Mouse (Mus musculus) adipose tissue, adult 10 weeks (tissue): ENCODE data around the gene Mcm8. TPM values are rescaled to one million over a fixed set of nuclear protein-coding genes. Genes with fewer than 3 reads are reported as not detected.

Experiments used
- polyA plus RNA-seq: library from polyadenylated mRNA; stranded (reverse); fragments of 350-450 nt; fragmentation: Illumina TruSeq; extraction: RNeasy Lipid Tissue Mini Kit (QIAGEN cat#74804); gene quantifications from one replicate; pipeline ENCODE4 v1.2.3, GENCODE M21; 2014; ENCODE audit warnings: low read depth, low replicate concordance

Mcm8 gene
- polyA plus RNA-seq: 3.2 TPM

DNA sequence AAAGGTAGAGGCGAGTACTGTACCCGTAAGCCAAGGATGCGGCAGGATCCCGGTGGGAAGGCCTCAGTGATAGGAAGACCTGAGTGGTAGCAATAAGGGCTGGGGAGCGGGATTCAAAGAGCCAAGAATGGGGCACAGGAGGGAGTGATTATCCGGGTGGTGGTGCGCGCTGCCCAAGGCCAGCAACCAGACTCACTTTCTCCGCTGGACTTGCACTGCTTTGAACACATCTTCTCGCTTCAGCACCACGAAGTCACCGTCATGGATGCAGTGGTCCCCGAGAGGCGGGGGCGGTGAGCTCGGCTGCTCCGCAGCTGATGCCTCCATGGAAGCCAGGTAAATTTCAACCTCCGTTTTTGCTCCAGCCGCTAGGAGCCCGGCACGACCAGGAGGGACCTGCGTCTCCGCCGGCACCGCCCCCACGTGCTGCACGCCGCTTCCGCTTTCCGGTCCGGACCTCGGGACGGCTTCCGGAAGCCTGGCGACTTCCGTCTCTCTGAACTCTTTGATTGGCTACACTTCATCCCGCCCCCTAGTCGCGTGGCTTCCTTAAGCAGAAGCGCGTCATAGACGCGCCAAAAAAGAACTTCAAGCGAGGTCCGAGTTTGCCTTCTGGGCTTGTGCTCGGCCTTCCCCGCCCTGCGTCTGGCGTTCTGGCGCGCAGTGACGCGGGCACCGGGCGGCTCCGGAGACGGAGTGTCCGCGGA lies at the start of gene Mcm8, which contains the start of gene Trmt6:
Mcm8 (plus strand) TSS at position 534 of the 707 bp plus-strand sequence.
Trmt6 (minus strand) TSS at position 448 of the 707 bp plus-strand sequence.

DNA sequence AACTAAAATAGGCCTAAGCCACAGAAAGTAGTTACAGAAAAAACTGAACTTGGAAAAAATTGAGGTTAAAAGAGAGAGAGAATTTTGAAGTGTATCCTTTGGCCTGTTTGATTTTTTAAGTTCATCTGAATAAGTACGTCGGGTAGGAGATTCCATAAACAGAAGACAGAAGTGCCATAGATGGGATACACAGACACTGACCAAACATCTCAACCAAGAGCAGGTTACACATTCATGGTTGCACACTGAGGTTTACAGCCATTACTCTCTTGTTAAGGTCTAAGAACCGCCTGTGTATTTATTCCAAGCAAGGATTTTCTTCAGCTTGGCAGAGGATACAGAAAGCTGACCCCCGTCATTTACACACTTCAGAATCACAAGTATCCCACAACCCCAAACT lies 35.0 kb upstream of the Mcm8 start, which contains the start of gene Chgb:
Chgb (plus strand) TSS at position 301 of the 400 bp plus-strand sequence.

DNA sequence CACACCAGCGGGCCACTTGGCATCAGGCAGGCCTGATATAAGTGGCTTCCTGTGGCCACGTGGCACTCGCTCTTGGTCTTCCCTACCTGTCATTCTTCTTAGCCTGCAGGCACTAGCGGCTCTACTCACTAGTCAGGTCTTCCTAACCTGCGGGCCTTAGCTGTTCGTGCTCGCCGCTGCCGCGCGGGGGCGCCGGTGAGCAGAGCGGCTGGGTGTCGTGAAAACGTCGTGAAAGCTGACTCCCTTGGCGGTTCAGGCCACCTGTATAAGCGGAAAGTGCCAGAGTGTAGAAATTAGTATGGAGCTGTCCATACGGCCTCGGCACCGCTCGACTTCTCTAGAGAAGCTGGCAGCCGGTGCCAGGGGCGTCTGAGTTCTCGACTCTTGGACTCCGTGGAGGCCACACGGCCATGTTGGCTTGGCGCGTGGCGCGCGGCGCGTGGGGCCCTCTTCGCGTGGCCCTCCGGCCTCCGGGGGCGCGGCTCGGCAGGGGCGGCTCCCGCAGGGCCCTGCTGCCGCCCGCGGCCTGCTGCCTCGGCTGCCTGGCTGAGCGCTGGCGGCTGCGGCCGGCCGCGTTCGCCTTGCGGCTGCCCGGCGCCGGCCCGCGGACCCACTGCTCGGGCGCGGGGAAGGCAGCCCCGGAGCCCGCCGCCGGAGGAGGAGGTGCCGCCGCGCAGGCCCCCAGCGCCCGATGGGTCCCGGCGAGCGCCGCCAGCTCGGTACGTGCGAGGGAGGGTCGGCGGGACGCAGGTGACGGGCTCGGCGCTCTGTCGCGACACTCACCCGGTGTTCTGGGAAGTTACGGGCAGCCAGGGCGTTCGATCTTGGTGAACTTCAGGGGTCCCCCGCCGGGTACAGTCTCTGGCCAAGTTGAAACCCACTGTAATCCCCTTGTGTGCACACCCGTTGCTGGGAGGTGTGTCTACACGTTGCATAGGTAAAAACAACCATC lies 30.7 kb downstream of the Mcm8 start, which contains the start of gene Crls1:
Crls1 (plus strand) TSS at position 260 of the 952 bp plus-strand sequence.

DNA sequence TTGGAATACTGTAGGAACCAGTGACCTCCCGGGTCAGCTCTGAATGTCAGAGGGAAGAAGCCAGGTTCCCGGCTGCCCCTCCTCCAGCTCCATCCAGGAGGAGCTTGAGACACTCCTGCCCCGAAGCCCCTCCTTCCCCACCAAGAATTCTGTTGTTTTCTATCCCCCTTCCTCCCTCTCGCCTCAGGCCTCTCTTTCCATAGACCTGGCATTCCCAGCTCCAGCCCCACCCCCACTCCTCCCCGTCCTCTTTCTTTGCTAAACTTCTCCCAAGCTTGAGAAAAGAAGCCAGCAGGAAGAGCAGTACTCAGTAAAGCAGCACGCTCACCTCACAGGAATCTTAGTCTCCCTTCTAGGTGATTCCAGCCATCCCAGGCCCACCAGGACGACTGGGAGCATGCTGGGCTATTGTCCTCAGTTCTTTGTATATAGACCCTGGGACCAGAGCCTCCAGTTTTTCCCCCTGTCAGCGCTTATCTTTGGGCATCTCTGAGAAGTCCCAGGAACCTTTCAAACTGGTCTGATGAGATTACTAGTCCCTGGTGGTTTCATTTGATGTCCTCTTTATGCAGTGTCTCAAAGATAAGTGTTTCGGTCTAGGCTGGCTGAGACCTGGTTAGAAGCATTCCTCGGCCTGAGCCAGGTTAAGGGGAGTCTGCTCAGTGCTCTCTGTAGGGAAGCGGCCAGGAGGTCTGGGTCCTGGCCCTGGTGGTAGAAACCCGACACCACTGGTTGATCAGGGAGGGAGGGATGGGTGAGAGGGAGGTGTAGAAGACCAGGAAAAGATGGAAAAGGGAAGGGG lies 65.1 kb downstream of the Mcm8 start, which contains the start of gene Lrrn4:
Lrrn4 (minus strand) TSS at position 48 of the 802 bp plus-strand sequence.

Other genes starting within 250 kb of the Mcm8 start
- gene Gpcpd1, start 228.4 kb upstream of the Mcm8 start, polyA plus RNA-seq: 16.9 TPM
- gene Shld1, start 129.2 kb upstream of the Mcm8 start, polyA plus RNA-seq: 8.6 TPM
- 0.25 TPM for gene Chgb, start 34.9 kb upstream of the Mcm8 start, polyA plus RNA-seq
- gene Trmt6, start 86 bp upstream of the Mcm8 start, polyA plus RNA-seq: 20.0 TPM
- gene Crls1, start 30.5 kb downstream of the Mcm8 start, polyA plus RNA-seq: 38.7 TPM
- 13.2 TPM for gene Lrrn4, start 64.8 kb downstream of the Mcm8 start, polyA plus RNA-seq
- gene Fermt1, start 129.8 kb downstream of the Mcm8 start, polyA plus RNA-seq: 7.1 TPM